ENCODE assay signal across 23 mouse cellular contexts in genomic region chr11:117299741-117300140, GRCm38 (mm10).
DNase-seq lines count a peak whose midpoint lies in the region; ATAC-seq and TF ChIP-seq lines count a peak whose summit lies in the region.
"Had no signal": no experiment of that assay in that cellular context is flagged by ENCODE, and none has a peak within 500 bp of the region (broad histone marks: within the 10 kb centered on the region; RNA-seq: fewer than 3 reads in every experiment).

No protein-coding gene starts in this region.

- no peak for DNase-seq in spleen, adult 2 months (ENCODE audit: low read depth in 1 of 2, low spot score in 2 of 2)
- DNase-seq in spleen, postnatal 14 days (ENCODE audit: low spot score in 2 of 2): no peak
- DNase-seq in gastrocnemius, postnatal 14 days: no peak
- DNase-seq in heart, postnatal 36 days: no peak
- no peak for DNase-seq in left cerebral cortex, adult 2 months (ENCODE audit: extremely low spot score in 1 of 2, low spot score in 2 of 2)
- DNase-seq: adrenal gland, adult 2 months; cerebellum, adult 9-10 months; forebrain, postnatal 0 days; heart, postnatal 10 days; lung, adult 18-20 months; lung, postnatal 14 days; midbrain, embryonic 14.5 days; right cerebral cortex, postnatal 14 days; spleen, adult 18-20 months had no signal

- no peak for TF ChIP-seq POLR2A in spleen, adult 2 months (IDR thresholded peaks at IDR 0.05; ENCODE audit: low read depth, low read length)

- H3K4me3 ChIP-seq in intestine, embryonic 15.5 days (replicated peaks): no peak overlapping the region
- H3K4me3 ChIP-seq in intestine, postnatal 0 days (ENCODE audit: low read depth, low read length): no peak overlapping the region
- H3K4me3 ChIP-seq in spleen, adult 2 months (ENCODE audit: extremely low read depth, insufficient read depth, insufficient read length): no peak overlapping the region
- H3K4me3 ChIP-seq in intestine, embryonic 16.5 days (ENCODE audit: low read length): no peak overlapping the region
- H3K4me3 ChIP-seq in left cerebral cortex, adult 2 months: no peak overlapping the region
- H3K4me3 ChIP-seq: embryonic facial prominence, embryonic 15.5 days; heart, embryonic 10.5 days; hindbrain, embryonic 12.5 days; limb, embryonic 15.5 days; megakaryocyte, embryonic 14.5 days; stomach, embryonic 15.5 days had no signal

- H3K4me2 ChIP-seq in intestine, embryonic 15.5 days (replicated peaks): no peak overlapping the region
- H3K4me2 ChIP-seq in intestine, postnatal 0 days (replicated peaks; ENCODE audit: low read depth): no peak overlapping the region
- no peak overlapping the region for H3K4me2 ChIP-seq in intestine, embryonic 16.5 days (ENCODE audit: low read depth, low read length)
- H3K4me2 ChIP-seq: embryonic facial prominence, embryonic 15.5 days; hindbrain, embryonic 12.5 days; limb, embryonic 15.5 days; stomach, embryonic 15.5 days had no signal

- 76% methylated on average over 6 of the region's 6 CpGs for WGBS in intestine, embryonic 15.5 days
- 33% methylated on average over 6 of the region's 6 CpGs for whole genome bisulfite sequencing in intestine, postnatal 0 days
- WGBS in spleen, adult 2 months: 43% methylated on average over 6 of the region's 6 CpGs
- WGBS in intestine, embryonic 16.5 days: 70% methylated on average over 6 of the region's 6 CpGs

- H3K27ac ChIP-seq in intestine, embryonic 15.5 days: 0 out of 2 replicates have a peak overlapping the region, but pooled peaks have one; percentile 19
- H3K27ac ChIP-seq in intestine, postnatal 0 days (ENCODE audit: low read depth, low read length): no peak overlapping the region
- H3K27ac ChIP-seq in spleen, adult 2 months (ENCODE audit: insufficient read depth, low read length): peak overlapping the region; percentile 59
- peak overlapping the region; percentile 43 for H3K27ac ChIP-seq in intestine, embryonic 16.5 days (ENCODE audit: low read length)
- no peak overlapping the region for H3K27ac ChIP-seq in left cerebral cortex, adult 2 months
- H3K27ac ChIP-seq: heart, embryonic 10.5 days; hindbrain, embryonic 12.5 days; limb, embryonic 15.5 days; stomach, embryonic 15.5 days had no signal

- H3K27me3 ChIP-seq in intestine, embryonic 15.5 days (replicated peaks): no peaks in the 10 kb centered on the region
- H3K27me3 ChIP-seq in intestine, postnatal 0 days (replicated peaks; ENCODE audit: control insufficient read depth, insufficient read depth, low read length): no peaks in the 10 kb centered on the region
- no peaks in the 10 kb centered on the region for H3K27me3 ChIP-seq in spleen, adult 2 months (ENCODE audit: control insufficient read depth, insufficient read depth, low read length)
- H3K27me3 ChIP-seq in intestine, embryonic 16.5 days (replicated peaks; ENCODE audit: control insufficient read depth, insufficient read depth, low read length): no peaks in the 10 kb centered on the region
- H3K27me3 ChIP-seq: embryonic facial prominence, embryonic 15.5 days; hindbrain, embryonic 12.5 days; limb, embryonic 15.5 days; stomach, embryonic 15.5 days had no signal

- 0 out of 2 replicates have a peak, but pooled peaks have one; percentile 20 for ATAC-seq in intestine, embryonic 15.5 days
- ATAC-seq in intestine, postnatal 0 days: no peak
- peak; percentile 17; the same call in 1 of the 2 replicates for ATAC-seq in intestine, embryonic 16.5 days
- ATAC-seq: forebrain, postnatal 0 days had no signal

- H3K9ac ChIP-seq in intestine, embryonic 15.5 days: no peak overlapping the region
- H3K9ac ChIP-seq in intestine, postnatal 0 days (ENCODE audit: low read depth, low read length): no peak overlapping the region
- no peak overlapping the region for H3K9ac ChIP-seq in intestine, embryonic 16.5 days (ENCODE audit: low read depth, low read length)
- H3K9ac ChIP-seq: embryonic facial prominence, embryonic 15.5 days; forebrain, postnatal 0 days; hindbrain, embryonic 12.5 days; limb, embryonic 15.5 days; stomach, embryonic 15.5 days had no signal

- H3K36me3 ChIP-seq in intestine, embryonic 15.5 days: 0 out of 2 replicates have a peak, but pooled peaks cover 2% of the 10 kb centered on the region
- peaks cover 12% of the 10 kb centered on the region; the same call in 1 of the 2 replicates for H3K36me3 ChIP-seq in intestine, postnatal 0 days (ENCODE audit: control insufficient read depth, insufficient read depth)
- no peaks in the 10 kb centered on the region for H3K36me3 ChIP-seq in spleen, adult 2 months (ENCODE audit: control insufficient read depth, insufficient read depth, low read length)
- H3K36me3 ChIP-seq in intestine, embryonic 16.5 days (ENCODE audit: control insufficient read depth, insufficient read depth, low read length): no peaks in the 10 kb centered on the region

- peaks cover 26% of the 10 kb centered on the region for H3K4me1 ChIP-seq in intestine, embryonic 15.5 days (replicated peaks)
- no peaks in the 10 kb centered on the region for H3K4me1 ChIP-seq in intestine, postnatal 0 days (replicated peaks; ENCODE audit: control insufficient read depth, insufficient read depth, low read length)
- peaks cover 5% of the 10 kb centered on the region; the same call in 1 of the 2 replicates for H3K4me1 ChIP-seq in spleen, adult 2 months (ENCODE audit: control insufficient read depth, insufficient read depth, insufficient read length)
- peaks cover 34% of the 10 kb centered on the region for H3K4me1 ChIP-seq in intestine, embryonic 16.5 days (ENCODE audit: control insufficient read depth, insufficient read depth, low read length)

- no peaks in the 10 kb centered on the region for H3K9me3 ChIP-seq in intestine, embryonic 15.5 days
- no peaks in the 10 kb centered on the region for H3K9me3 ChIP-seq in intestine, postnatal 0 days (ENCODE audit: control insufficient read depth)
- no peaks in the 10 kb centered on the region for H3K9me3 ChIP-seq in intestine, embryonic 16.5 days (ENCODE audit: control insufficient read depth, low read length)
- H3K9me3 ChIP-seq: embryonic facial prominence, embryonic 15.5 days; heart, embryonic 10.5 days; hindbrain, embryonic 12.5 days; limb, embryonic 15.5 days; stomach, embryonic 15.5 days had no signal

- intact Hi-C loops in gastrocnemius, postnatal 14 days (cut with DNase I; ENCODE audit: low total_unique reads): loop anchor here (10.0 kb wide), 1 partner anchor 55 kb away; no protein-coding TSS in a partner anchor
- intact Hi-C loops in heart, postnatal 36 days (cut with DNase I): no loop called here
- intact Hi-C loops in left cerebral cortex, adult 2 months (cut with DNase I): loop anchor here (5.0 kb wide), 1 partner anchor 58 kb away; no protein-coding TSS in a partner anchor

- TF ChIP-seq CTCF in intestine, postnatal 0 days (IDR thresholded peaks at IDR 0.05; ENCODE audit: low read depth): no peak
- TF ChIP-seq CTCF in spleen, adult 2 months (IDR thresholded peaks at IDR 0.05; ENCODE audit: extremely low read depth, insufficient read depth, insufficient read length, insufficient replicate concordance): no peak
- TF ChIP-seq CTCF in left cerebral cortex, adult 2 months (IDR thresholded peaks at IDR 0.05): no peak

Comparison
In these comparisons a context has a peak if more than half of its experiments do, and no peak if none do; other contexts are left out.
1. H3K27ac ChIP-seq: peak in intestine, embryonic 15.5 days (single experiment), spleen, adult 2 months (single experiment) and intestine, embryonic 16.5 days (single experiment); none in intestine, postnatal 0 days (single experiment) and left cerebral cortex, adult 2 months (single experiment).